Mouse (Mus musculus): ENCODE measurements around the gene Tst.

DNA sequence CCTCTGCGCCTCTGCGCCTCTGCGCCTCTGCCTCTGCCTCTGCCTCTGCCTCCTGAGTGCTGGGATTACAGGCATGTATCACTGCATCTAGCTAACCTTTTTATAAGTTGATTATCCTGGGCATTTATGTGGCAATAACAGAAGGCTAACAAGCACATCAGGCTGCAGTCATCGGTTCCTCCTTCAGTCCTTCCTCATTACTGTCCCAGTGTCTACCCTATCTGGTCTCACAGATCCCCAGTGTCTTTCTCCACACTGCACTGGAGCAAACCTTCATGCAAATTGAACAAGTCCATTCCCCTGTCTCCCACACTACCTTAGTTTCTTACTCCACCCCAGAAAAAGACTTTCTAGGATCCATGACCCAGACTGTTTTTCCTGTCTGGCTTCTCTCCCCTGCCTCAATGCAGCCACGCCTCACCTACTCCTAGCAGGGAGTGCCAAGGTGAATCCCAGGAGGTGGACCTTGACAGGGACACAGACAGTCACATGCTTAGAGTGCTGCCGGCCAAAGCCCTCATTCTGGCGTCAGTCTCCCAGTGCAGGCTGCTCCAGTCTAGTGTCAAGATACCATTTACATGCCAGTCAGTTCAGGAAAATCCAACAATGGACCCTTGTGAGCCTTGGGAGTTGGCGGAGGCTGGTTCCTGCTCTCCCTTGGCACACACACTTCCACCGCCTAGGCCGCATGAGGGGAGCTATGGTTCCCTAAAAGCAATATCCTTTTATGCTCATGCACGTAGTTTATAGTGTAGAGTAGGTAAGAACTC, 22.1 kb downstream of the Tst start:
- no peak for TF ChIP-seq CTCF (IDR thresholded peaks at IDR 0.05; ENCODE audit: control insufficient read depth, insufficient read depth, low read length)
- no peak for TF ChIP-seq POLR2A (IDR thresholded peaks at IDR 0.05; ENCODE audit: borderline replicate concordance, control insufficient read depth, low read depth, low read length)

Data from bone marrow, adult 2 months (tissue).